Mouse (Mus musculus) embryonic fibroblast, embryonic 13.5 days (primary cell): Measurements from ENCODE around the gene Hist1h4d.

Experiments used
- CTCF ChIP-seq: IDR thresholded peaks from 2 replicates; pipeline ENCODE4 v1.5.1; 2011; ENCODE audit warnings: mild to moderate bottlenecking, control low read depth, low read length, moderate library complexity, borderline replicate concordance; ENCODE audit not compliant: insufficient read depth
- POLR2A ChIP-seq: IDR thresholded peaks from 2 replicates; pipeline ENCODE4 v1.6.1; 2011; ENCODE audit warnings: low read depth, mild to moderate bottlenecking, control low read depth, low read length, moderate library complexity

DNA sequence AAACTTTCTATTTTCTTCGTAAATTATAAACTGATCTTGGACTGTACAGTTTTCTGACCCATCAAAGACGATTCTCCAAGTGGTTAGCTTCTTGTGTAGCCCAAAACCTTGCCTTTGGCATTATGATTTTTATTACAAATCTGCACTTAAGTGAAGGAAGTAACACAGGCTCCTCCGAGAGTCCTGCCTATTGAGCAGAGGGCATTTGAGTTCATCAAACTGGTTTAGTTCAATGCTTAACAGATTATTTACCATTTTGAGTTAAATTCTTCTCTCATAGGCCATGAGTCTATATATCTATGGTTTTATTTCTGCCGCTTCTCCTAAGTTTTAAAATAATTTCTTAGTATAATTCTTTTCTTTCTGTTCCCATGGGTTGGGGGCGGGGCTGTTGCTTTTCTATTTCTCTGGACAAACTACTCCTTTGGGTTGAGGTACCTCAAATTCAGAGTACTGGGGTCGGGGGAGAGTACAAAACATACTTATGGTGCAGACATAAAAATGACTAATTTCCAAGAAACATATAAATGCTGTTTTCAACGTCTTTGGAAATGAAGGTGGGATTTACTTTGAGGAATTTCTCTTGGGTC is 41.6 kb downstream of the Hist1h4d start:
- TF ChIP-seq CTCF (no peak), POLR2A (no peak)
